Mouse (Mus musculus): ENCODE measurements at regions not wholly inside any gene's neighbourhood (a gene's known extent, or its start where the extent isn't known, plus 50 kb on each side); places are given as distances from the start of the nearest gene placed in this dataset.

GRCm38 (mm10) chr1:35940236-35940635 lies 128.0 kb upstream of the Hs6st1 start:
- 68% methylated on average over 2 of the region's 2 CpGs for WGBS

GRCm38 (mm10) chr1:35941642-35942077 lies 126.5 kb upstream of the Hs6st1 start:
- Histone ChIP-seq H3K4me1 (ENCODE audit: control insufficient read depth, insufficient read depth, low read length) (no peaks in the 10 kb centered on the region), H3K27ac (ENCODE audit: insufficient read depth, low read length) (no peak overlapping the region), H3K27me3 (ENCODE audit: control insufficient read depth, insufficient read depth, low read length) (peaks cover 1% of the 10 kb centered on the region; the same call in 1 of the 2 replicates), H3K4me3 (replicated peaks; ENCODE audit: insufficient read depth, low read depth, low read length) (no peak overlapping the region)
- TF ChIP-seq CTCF (IDR thresholded peaks at IDR 0.05; ENCODE audit: borderline replicate concordance, insufficient read depth, low read depth, low read length), result no peak
- no peak for TF ChIP-seq POLR2A (IDR thresholded peaks at IDR 0.05; ENCODE audit: borderline replicate concordance, insufficient read depth, low read length)
- DNase-seq, result no peak
- 59% methylated on average over 8 of the region's 8 CpGs for WGBS

More at GRCm38 (mm10) chr1:35940236-35940635, 128.0 kb upstream of the Hs6st1 start:
- H3K4me3 ChIP-seq (replicated peaks; ENCODE audit: insufficient read depth, low read depth, low read length), result no peak overlapping the region
- no peak overlapping the region for H3K27ac ChIP-seq (ENCODE audit: insufficient read depth, low read length)
- DNase-seq, result no peak
- peaks cover 8% of the 10 kb centered on the region; the same call in 1 of the 2 replicates for H3K4me1 ChIP-seq (ENCODE audit: control insufficient read depth, insufficient read depth, low read length)
- peaks cover 1% of the 10 kb centered on the region; the same call in 1 of the 2 replicates for H3K27me3 ChIP-seq (ENCODE audit: control insufficient read depth, insufficient read depth, low read length)
- no peak for TF ChIP-seq CTCF (IDR thresholded peaks at IDR 0.05; ENCODE audit: borderline replicate concordance, insufficient read depth, low read depth, low read length)
- TF ChIP-seq POLR2A (IDR thresholded peaks at IDR 0.05; ENCODE audit: borderline replicate concordance, insufficient read depth, low read length), result no peak

GRCm38 (mm10) chr1:35942222-35942621 lies 126.0 kb upstream of the Hs6st1 start:
- Histone ChIP-seq H3K4me3 (replicated peaks; ENCODE audit: insufficient read depth, low read depth, low read length) (no peak overlapping the region), H3K4me1 (ENCODE audit: control insufficient read depth, insufficient read depth, low read length) (no peaks in the 10 kb centered on the region), H3K27me3 (ENCODE audit: control insufficient read depth, insufficient read depth, low read length) (peaks cover 1% of the 10 kb centered on the region; the same call in 1 of the 2 replicates), H3K27ac (ENCODE audit: insufficient read depth, low read length) (no peak overlapping the region)
- TF ChIP-seq POLR2A (IDR thresholded peaks at IDR 0.05; ENCODE audit: borderline replicate concordance, insufficient read depth, low read length), result no peak
- no peak for TF ChIP-seq CTCF (IDR thresholded peaks at IDR 0.05; ENCODE audit: borderline replicate concordance, insufficient read depth, low read depth, low read length)
- no peak for DNase-seq
- 70% methylated on average over 7 of the region's 7 CpGs for WGBS

- H3K27me3 ChIP-seq (ENCODE audit: control insufficient read depth, insufficient read depth, low read length), result peaks cover 1% of the 10 kb centered on the region; the same call in 1 of the 2 replicates
- DNase-seq, result no peak
- H3K4me3 ChIP-seq (replicated peaks; ENCODE audit: insufficient read depth, low read depth, low read length), result no peak overlapping the region
- H3K27ac ChIP-seq (ENCODE audit: insufficient read depth, low read length), result no peak overlapping the region
- TF ChIP-seq POLR2A (IDR thresholded peaks at IDR 0.05; ENCODE audit: borderline replicate concordance, insufficient read depth, low read length) (no peak), CTCF (IDR thresholded peaks at IDR 0.05; ENCODE audit: borderline replicate concordance, insufficient read depth, low read depth, low read length) (no peak)
- no peaks in the 10 kb centered on the region for H3K4me1 ChIP-seq (ENCODE audit: control insufficient read depth, insufficient read depth, low read length)
- 87% methylated on average over 7 of the region's 7 CpGs for WGBS
These were observed 124.4 kb upstream of the Hs6st1 start for GRCm38 (mm10) chr1:35943800-35944199.

GRCm38 (mm10) chr1:35944376-35944775 lies 123.8 kb upstream of the Hs6st1 start:
- Histone ChIP-seq H3K27me3 (ENCODE audit: control insufficient read depth, insufficient read depth, low read length) (peaks cover 1% of the 10 kb centered on the region; the same call in 1 of the 2 replicates), H3K27ac (ENCODE audit: insufficient read depth, low read length) (no peak overlapping the region), H3K4me1 (ENCODE audit: control insufficient read depth, insufficient read depth, low read length) (no peaks in the 10 kb centered on the region), H3K4me3 (replicated peaks; ENCODE audit: insufficient read depth, low read depth, low read length) (no peak overlapping the region)
- TF ChIP-seq CTCF (IDR thresholded peaks at IDR 0.05; ENCODE audit: borderline replicate concordance, insufficient read depth, low read depth, low read length) (no peak), POLR2A (IDR thresholded peaks at IDR 0.05; ENCODE audit: borderline replicate concordance, insufficient read depth, low read length) (no peak)
- 73% methylated on average over 5 of the region's 5 CpGs for WGBS
- DNase-seq, result no peak

- peaks cover 1% of the 10 kb centered on the region; the same call in 1 of the 2 replicates for H3K27me3 ChIP-seq (ENCODE audit: control insufficient read depth, insufficient read depth, low read length)
- WGBS, result 77% methylated on average over 8 of the region's 8 CpGs
- DNase-seq, result no peak
- H3K27ac ChIP-seq (ENCODE audit: insufficient read depth, low read length), result no peak overlapping the region
- H3K4me3 ChIP-seq (replicated peaks; ENCODE audit: insufficient read depth, low read depth, low read length), result no peak overlapping the region
- TF ChIP-seq CTCF (IDR thresholded peaks at IDR 0.05; ENCODE audit: borderline replicate concordance, insufficient read depth, low read depth, low read length) (no peak), POLR2A (IDR thresholded peaks at IDR 0.05; ENCODE audit: borderline replicate concordance, insufficient read depth, low read length) (no peak)
- H3K4me1 ChIP-seq (ENCODE audit: control insufficient read depth, insufficient read depth, low read length), result no peaks in the 10 kb centered on the region
These were observed 123.4 kb upstream of the Hs6st1 start for GRCm38 (mm10) chr1:35944849-35945248.

GRCm38 (mm10) chr1:35945596-35945995 lies 122.6 kb upstream of the Hs6st1 start:
- Histone ChIP-seq H3K4me1 (ENCODE audit: control insufficient read depth, insufficient read depth, low read length) (no peaks in the 10 kb centered on the region), H3K4me3 (replicated peaks; ENCODE audit: insufficient read depth, low read depth, low read length) (no peak overlapping the region), H3K27me3 (ENCODE audit: control insufficient read depth, insufficient read depth, low read length) (peaks cover 1% of the 10 kb centered on the region; the same call in 1 of the 2 replicates), H3K27ac (ENCODE audit: insufficient read depth, low read length) (no peak overlapping the region)
- 87% methylated on average over 4 of the region's 4 CpGs for WGBS
- TF ChIP-seq POLR2A (IDR thresholded peaks at IDR 0.05; ENCODE audit: borderline replicate concordance, insufficient read depth, low read length), result no peak
- DNase-seq, result no peak

DNA sequence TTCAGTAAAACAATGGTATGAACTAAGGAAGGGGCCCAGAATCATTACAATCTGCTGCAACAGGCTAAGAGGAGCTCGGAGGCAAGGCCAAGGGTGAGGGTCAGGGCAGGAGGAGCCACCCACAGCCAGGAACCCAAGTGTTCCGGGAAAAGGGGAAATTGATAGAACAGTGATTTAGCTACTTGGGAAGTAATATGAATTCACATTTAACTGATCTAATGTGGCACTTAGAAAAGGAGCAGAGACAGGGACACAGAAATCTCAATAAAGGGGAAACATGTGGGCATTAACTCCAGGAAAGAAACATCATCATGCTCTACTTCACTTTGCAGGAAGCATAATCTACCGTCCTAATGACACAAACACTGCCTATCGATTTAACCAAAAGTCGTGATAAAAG lies 120.1 kb upstream of the Hs6st1 start:
- Histone ChIP-seq H3K27me3 (ENCODE audit: control insufficient read depth, insufficient read depth, low read length) (no peaks in the 10 kb centered on the region), H3K4me1 (ENCODE audit: control insufficient read depth, insufficient read depth, low read length) (no peaks in the 10 kb centered on the region), H3K27ac (ENCODE audit: insufficient read depth, low read length) (no peak overlapping the region), H3K4me3 (replicated peaks; ENCODE audit: insufficient read depth, low read depth, low read length) (no peak overlapping the region)
- TF ChIP-seq POLR2A (IDR thresholded peaks at IDR 0.05; ENCODE audit: borderline replicate concordance, insufficient read depth, low read length) (no peak), CTCF (IDR thresholded peaks at IDR 0.05; ENCODE audit: borderline replicate concordance, insufficient read depth, low read depth, low read length) (no peak)
- no peak for DNase-seq
- WGBS, result 90% methylated on average over 5 of the region's 5 CpGs
